Mouse (Mus musculus) heart, postnatal 0 days (tissue): ENCODE measurements around the gene Adgrb2.

Experiments
- CTCF ChIP-seq: IDR thresholded peaks from 2 replicates; pipeline ENCODE4 v1.5.1; 2016; ENCODE audit warnings: antibody characterized with exemption, control low read depth, low read depth
- EP300 ChIP-seq: IDR thresholded peaks from 2 replicates; pipeline ENCODE4 v1.6.1; 2016; ENCODE audit warnings: antibody characterized with exemption, low read depth

GRCm38 (mm10) chr4:130006533-130006932, 21.9 kb downstream of the Adgrb2 start:
- TF ChIP-seq CTCF, result no peak
- no peak for TF ChIP-seq EP300
